Mouse (Mus musculus) kidney, embryonic 15.5 days (tissue): ENCODE data around the gene Mga. TPM values are rescaled to one million over a fixed set of nuclear protein-coding genes. Genes with fewer than 3 reads are reported as not detected.

ENCODE experiments used
- ATAC-seq: fragments of 200-750 bp; cut with Nextera tagmentation; replicated peaks from 2 replicates; pipeline ENCODE4 v1.8.0; 2017; ENCODE audit warnings: moderate TSS enrichment; ENCODE audit not compliant: low FRiP score
- H3K27ac ChIP-seq: fragments of 300-500 bp; sonication (generic); 2 replicates; pipeline ENCODE4 v1.5.1; 2015; ENCODE audit warnings: mild to moderate bottlenecking, inconsistent platforms
- H3K27me3 ChIP-seq: fragments of 300-500 bp; sonication (generic); 2 replicates; pipeline ENCODE4 v1.6.1; 2015; ENCODE audit warnings: inconsistent platforms
- H3K36me3 ChIP-seq: fragments of 300-500 bp; sonication (generic); 2 replicates; pipeline ENCODE4 v1.6.1; 2015; ENCODE audit warnings: inconsistent platforms
- H3K4me1 ChIP-seq: fragments of 300-500 bp; sonication (generic); 2 replicates; pipeline ENCODE4 v1.6.1; 2015; ENCODE audit warnings: inconsistent platforms
- H3K4me2 ChIP-seq: fragments of 300-500 bp; sonication (generic); 2 replicates; pipeline ENCODE4 v1.6.1; 2015; ENCODE audit warnings: moderate library complexity, mild to moderate bottlenecking, inconsistent platforms
- H3K4me3 ChIP-seq: fragments of 300-500 bp; sonication (generic); replicated peaks from 2 replicates; pipeline ENCODE4 v1.5.1; 2015; ENCODE audit warnings: mild to moderate bottlenecking, inconsistent platforms
- H3K9ac ChIP-seq: fragments of 300-500 bp; sonication (generic); 2 replicates; pipeline ENCODE4 v1.6.1; 2015; ENCODE audit warnings: mild to moderate bottlenecking, inconsistent platforms
- H3K9me3 ChIP-seq: fragments of 300-500 bp; sonication (generic); replicated peaks from 2 replicates; pipeline ENCODE4 v1.6.1; 2016; ENCODE audit warnings: inconsistent platforms
- whole genome bisulfite sequencing: fragments of 180-500 bp; shearing (Covaris S2); methylation state at CpG from one replicate; pipeline ENCODE4 v1.1.7; 2015; ENCODE audit warnings: mixed read lengths; 5-methylcytosine and 5-hydroxymethylcytosine counted together
- polyA plus RNA-seq: library from polyadenylated mRNA; unstranded; fragments of >200 nt; fragmentation: Nextera tagmentation; extraction: Ambion mirVana; gene quantifications from 2 replicates; pipeline ENCODE4 v1.2.1, GENCODE M21; 2015

Mga gene
- polyA plus RNA-seq, result 27.1 and 31.7 TPM in 2 replicates

GRCm38 (mm10) chr2:119897090-119897732, at the start of gene Mga:
Gene Mga (plus strand): TSS chr2:119897228.
- H3K9ac ChIP-seq, result peak within 1 kb of the TSS; percentile 47
- H3K27me3 ChIP-seq, result no peaks in the 10 kb centered on the region
- WGBS, result under 1% methylated on average over 58 of the region's 58 CpGs
- no peaks in the 10 kb centered on the region for H3K9me3 ChIP-seq
- H3K4me3 ChIP-seq, result peak within 1 kb of the TSS; percentile 56
- H3K36me3 ChIP-seq, result no peaks in the 10 kb centered on the region
- H3K4me1 ChIP-seq, result peaks cover 26% of the 10 kb centered on the region
- H3K4me2 ChIP-seq, result peak within 1 kb of the TSS; percentile 84
- ATAC-seq, result peak; percentile 97
- H3K27ac ChIP-seq, result peak within 1 kb of the TSS; percentile 96

GRCm38 (mm10) chr2:119853811-119854210, 43.2 kb upstream of the Mga start:
- WGBS, result 81% methylated on average over 4 of the region's 4 CpGs
- H3K9ac ChIP-seq, result no peak overlapping the region
- no peaks in the 10 kb centered on the region for H3K36me3 ChIP-seq
- H3K9me3 ChIP-seq, result no peaks in the 10 kb centered on the region
- no peak overlapping the region for H3K4me2 ChIP-seq
- H3K4me1 ChIP-seq, result no peaks in the 10 kb centered on the region
- H3K4me3 ChIP-seq, result no peak overlapping the region
- H3K27ac ChIP-seq, result no peak overlapping the region
- no peak for ATAC-seq
- no peaks in the 10 kb centered on the region for H3K27me3 ChIP-seq

GRCm38 (mm10) chr2:119855310-119855850, 41.6 kb upstream of the Mga start:
- Histone ChIP-seq H3K4me3 (no peak overlapping the region), H3K36me3 (no peaks in the 10 kb centered on the region), H3K9ac (no peak overlapping the region), H3K27ac (no peak overlapping the region), H3K27me3 (no peaks in the 10 kb centered on the region), H3K4me2 (no peak overlapping the region), H3K4me1 (no peaks in the 10 kb centered on the region), H3K9me3 (no peaks in the 10 kb centered on the region)
- ATAC-seq, result no peak
- 56% methylated on average over 6 of the region's 6 CpGs for WGBS

GRCm38 (mm10) chr2:119857341-119857740, 39.7 kb upstream of the Mga start:
- no peak for ATAC-seq
- Histone ChIP-seq H3K4me1 (no peaks in the 10 kb centered on the region), H3K27me3 (no peaks in the 10 kb centered on the region; the same call in 1 of the 2 replicates), H3K9ac (no peak overlapping the region), H3K4me2 (no peak overlapping the region), H3K27ac (no peak overlapping the region), H3K9me3 (no peaks in the 10 kb centered on the region), H3K4me3 (no peak overlapping the region), H3K36me3 (no peaks in the 10 kb centered on the region)
- WGBS, result 89% methylated on average over 2 of the region's 2 CpGs

- Histone ChIP-seq H3K9ac (no peak overlapping the region), H3K27me3 (peaks cover 4% of the 10 kb centered on the region; the same call in 1 of the 2 replicates), H3K36me3 (no peaks in the 10 kb centered on the region), H3K4me1 (no peaks in the 10 kb centered on the region), H3K4me3 (no peak overlapping the region), H3K9me3 (no peaks in the 10 kb centered on the region), H3K4me2 (no peak overlapping the region), H3K27ac (no peak overlapping the region)
- WGBS, result 70% methylated on average over 4 of the region's 4 CpGs
- ATAC-seq, result no peak
Measured at GRCm38 (mm10) chr2:119864484-119864883, 32.5 kb upstream of the Mga start.

- ATAC-seq, result peak; percentile 91
- Histone ChIP-seq H3K36me3 (no peaks in the 10 kb centered on the region), H3K9ac (peak overlapping the region; percentile 54), H3K27me3 (no peaks in the 10 kb centered on the region), H3K4me1 (peaks cover 15% of the 10 kb centered on the region), H3K27ac (0 out of 2 replicates have a peak overlapping the region, but pooled peaks have one; percentile 39), H3K9me3 (no peaks in the 10 kb centered on the region), H3K4me3 (peak overlapping the region; percentile 55), H3K4me2 (peak overlapping the region; percentile 96)
- under 1% methylated on average over 73 of the region's 73 CpGs for WGBS
Measured at GRCm38 (mm10) chr2:119872371-119873104, 24.5 kb upstream of the Mga start.

- Histone ChIP-seq H3K9ac (peak overlapping the region; percentile 54), H3K4me2 (peak overlapping the region; percentile 96), H3K27me3 (no peaks in the 10 kb centered on the region), H3K36me3 (no peaks in the 10 kb centered on the region), H3K4me1 (peaks cover 15% of the 10 kb centered on the region), H3K9me3 (no peaks in the 10 kb centered on the region), H3K27ac (0 out of 2 replicates have a peak overlapping the region, but pooled peaks have one; percentile 39), H3K4me3 (peak overlapping the region; percentile 55)
- WGBS, result 2% methylated on average over 39 of the region's 39 CpGs
- peak; percentile 91 for ATAC-seq
Measured at GRCm38 (mm10) chr2:119873105-119873464, 23.9 kb upstream of the Mga start.

- Histone ChIP-seq H3K27me3 (no peaks in the 10 kb centered on the region), H3K4me2 (no peak overlapping the region), H3K4me3 (no peak overlapping the region), H3K9ac (no peak overlapping the region), H3K9me3 (no peaks in the 10 kb centered on the region), H3K4me1 (peaks cover 15% of the 10 kb centered on the region), H3K27ac (no peak overlapping the region), H3K36me3 (no peaks in the 10 kb centered on the region)
- ATAC-seq, result no peak
Measured at GRCm38 (mm10) chr2:119875981-119876380, 21.0 kb upstream of the Mga start.

- Histone ChIP-seq H3K27ac (no peak overlapping the region), H3K27me3 (no peaks in the 10 kb centered on the region), H3K36me3 (no peaks in the 10 kb centered on the region), H3K9me3 (no peaks in the 10 kb centered on the region), H3K4me2 (no peak overlapping the region), H3K9ac (no peak overlapping the region), H3K4me3 (no peak overlapping the region), H3K4me1 (no peaks in the 10 kb centered on the region)
- ATAC-seq, result no peak
- WGBS, result 94% methylated on average over 3 of the region's 3 CpGs
Measured at GRCm38 (mm10) chr2:119887201-119887600, 9.8 kb upstream of the Mga start.

- Histone ChIP-seq H3K4me1 (peaks cover 26% of the 10 kb centered on the region), H3K9me3 (no peaks in the 10 kb centered on the region), H3K27ac (peak overlapping the region; percentile 96), H3K9ac (peak overlapping the region; percentile 47; the same call in 1 of the 2 replicates), H3K27me3 (no peaks in the 10 kb centered on the region), H3K36me3 (no peaks in the 10 kb centered on the region), H3K4me3 (peak overlapping the region; percentile 56), H3K4me2 (peak overlapping the region; percentile 84)
- WGBS, result 15% methylated on average over 19 of the region's 19 CpGs
- ATAC-seq, result peak; percentile 78
Measured at GRCm38 (mm10) chr2:119896553-119897089, 407 bp upstream of the Mga start.

- 7% methylated on average over 19 of the region's 19 CpGs for WGBS
- peaks cover 8% of the 10 kb centered on the region for H3K36me3 ChIP-seq
- no peaks in the 10 kb centered on the region for H3K27me3 ChIP-seq
- peak overlapping the region; percentile 96 for H3K27ac ChIP-seq
- peak overlapping the region; percentile 84 for H3K4me2 ChIP-seq
- H3K4me1 ChIP-seq, result peaks cover 26% of the 10 kb centered on the region
- H3K4me3 ChIP-seq, result peak overlapping the region; percentile 56
- no peaks in the 10 kb centered on the region for H3K9me3 ChIP-seq
- H3K9ac ChIP-seq, result peak overlapping the region; percentile 47
- peak; percentile 82 for ATAC-seq
Measured at GRCm38 (mm10) chr2:119898141-119898594, 1.1 kb downstream of the Mga start.

- Histone ChIP-seq H3K9me3 (no peaks in the 10 kb centered on the region), H3K9ac (no peak overlapping the region), H3K36me3 (peaks cover 27% of the 10 kb centered on the region), H3K27ac (no peak overlapping the region), H3K4me2 (no peak overlapping the region), H3K4me3 (no peak overlapping the region), H3K4me1 (peaks cover 4% of the 10 kb centered on the region; the same call in 1 of the 2 replicates), H3K27me3 (no peaks in the 10 kb centered on the region)
- no peak for ATAC-seq
Measured at GRCm38 (mm10) chr2:119916007-119916406, 19.0 kb downstream of the Mga start.
